Mouse (Mus musculus) left cerebral cortex, adult 11 months (tissue): Measurements from ENCODE around the gene Slf2.

Experiments
- DNase-seq: peaks from one replicate; pipeline ENCODE4 v3.0.0; 2022; ENCODE audit warnings: low spot score

Slf2 gene

GRCm38 (mm10) chr19:45031780-45032179 is 100.8 kb downstream of the Slf2 start:
- DNase-seq, result no peak
